Mouse (Mus musculus) heart, adult 2 months (tissue): ENCODE data around the gene Popdc2.

Experiments used
- CTCF ChIP-seq: fragments of 200-600 bp; IDR thresholded peaks from 2 replicates; pipeline ENCODE4 v1.8.1; 2022; ENCODE audit warnings: antibody characterized with exemption, mild to moderate bottlenecking, moderate library complexity
- EP300 ChIP-seq: fragments of 200-500 bp; IDR thresholded peaks from 2 replicates; pipeline ENCODE4 v1.6.1; 2011; ENCODE audit warnings: low read depth, low read length, control low read depth; ENCODE audit not compliant: insufficient read depth
- POLR2A ChIP-seq: fragments of 200-500 bp; IDR thresholded peaks from 2 replicates; pipeline ENCODE4 v1.6.1; 2011; ENCODE audit warnings: mild to moderate bottlenecking, low read depth, low read length, control low read depth; ENCODE audit not compliant: insufficient read depth

GRCm38 (mm10) chr16:38326778-38327397 is 35.1 kb upstream of the Popdc2 start:
- TF ChIP-seq POLR2A (no peak), CTCF (no peak), EP300 (no peak)
